Mouse (Mus musculus) layer of hippocampus, adult 9-11 months (tissue): ENCODE measurements around the gene Trmt61a.

Source experiments
- DNase-seq: peaks from one replicate; pipeline ENCODE4 v3.0.0; 2022

Gene Trmt61a

DNA sequence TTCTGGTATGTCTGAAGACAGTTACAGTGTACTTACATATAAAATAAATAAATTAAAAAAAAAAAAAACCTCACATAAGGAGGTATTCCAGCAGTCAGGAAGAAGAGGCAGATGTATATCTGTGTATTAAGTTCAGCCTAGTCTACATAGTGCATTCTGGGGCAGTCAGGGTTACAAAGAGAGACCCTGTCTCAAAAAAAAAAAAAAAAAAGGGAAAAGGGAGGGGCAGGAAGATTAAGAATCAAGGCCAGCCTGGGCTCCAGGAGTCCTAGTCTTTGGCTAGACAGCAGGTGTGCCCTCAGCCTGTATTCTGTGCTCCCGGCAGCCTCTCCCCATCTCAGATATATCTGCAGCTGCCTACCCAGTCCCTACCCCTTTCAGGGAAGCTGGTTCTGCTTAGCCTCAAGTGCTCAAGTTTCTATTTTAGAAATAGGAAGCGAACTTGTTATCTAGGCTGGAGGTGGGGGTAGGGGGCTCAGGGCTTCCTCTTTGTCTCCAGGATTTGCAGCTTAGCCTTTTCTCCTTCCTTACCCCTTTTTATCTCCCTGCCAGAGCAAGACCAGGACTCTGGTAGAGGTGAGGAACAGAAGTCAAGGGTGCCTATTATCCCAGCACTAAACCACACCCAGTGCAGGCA, 2.9 kb upstream of the Trmt61a start:
- DNase-seq: no peak

DNA sequence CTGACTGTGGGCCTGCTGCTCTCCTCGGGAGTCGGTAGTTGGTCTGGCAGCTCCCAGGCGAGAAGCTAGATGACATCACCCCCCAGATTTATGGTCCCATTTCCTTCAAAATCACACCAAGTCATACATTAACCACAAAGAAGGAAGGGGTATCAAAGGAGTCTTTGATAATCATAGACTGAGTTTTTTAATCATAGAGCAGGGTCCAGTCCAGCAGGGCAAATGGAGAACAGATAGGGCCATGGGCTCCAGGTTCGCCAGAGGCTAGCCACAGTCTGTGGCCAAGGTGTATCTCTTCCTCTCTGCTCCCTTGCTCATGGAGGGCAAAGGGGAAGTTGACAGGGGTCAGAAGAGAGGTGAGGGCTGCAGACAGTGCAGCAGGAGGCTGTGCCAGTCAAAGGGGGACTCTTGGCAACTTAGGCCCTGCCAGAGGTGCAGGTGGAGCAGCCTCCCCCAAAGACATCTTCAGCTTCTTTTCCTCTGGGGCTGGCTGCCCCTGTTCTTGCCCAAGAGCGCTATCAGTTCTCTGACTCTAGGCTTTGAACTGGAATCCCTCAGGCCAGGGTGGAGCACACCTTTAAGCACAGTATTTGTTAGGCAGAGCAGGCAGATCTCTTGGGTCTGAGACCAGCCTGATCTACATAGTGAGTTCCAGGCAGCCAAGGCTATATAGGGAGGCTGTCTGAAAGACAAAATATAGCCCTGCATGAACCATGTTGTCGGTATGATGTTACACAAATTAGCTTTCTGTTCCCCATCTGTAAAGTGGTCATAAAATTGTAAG, 1.9 kb upstream of the Trmt61a start:
- no peak for DNase-seq

DNA sequence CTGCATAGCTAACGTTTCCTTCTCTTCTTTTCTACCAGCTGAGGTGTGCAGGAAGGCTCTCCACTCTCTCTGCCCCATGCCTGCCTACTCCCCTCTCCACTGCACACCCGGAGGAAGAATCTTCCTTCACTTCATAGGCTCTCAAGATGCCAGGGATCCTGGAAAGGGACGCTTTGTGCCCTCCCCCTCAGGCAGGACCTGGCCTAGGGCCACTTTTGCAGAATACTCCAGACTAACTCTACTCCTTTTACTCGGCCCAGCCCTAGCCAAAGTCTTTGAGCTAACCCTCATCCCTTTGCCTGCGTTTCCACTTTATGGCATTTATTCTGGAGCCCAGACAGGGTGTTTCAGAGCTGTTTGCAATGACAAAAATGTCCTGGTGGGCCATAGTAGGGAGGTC, 484 bp upstream of the Trmt61a start:
- DNase-seq: no peak

DNA sequence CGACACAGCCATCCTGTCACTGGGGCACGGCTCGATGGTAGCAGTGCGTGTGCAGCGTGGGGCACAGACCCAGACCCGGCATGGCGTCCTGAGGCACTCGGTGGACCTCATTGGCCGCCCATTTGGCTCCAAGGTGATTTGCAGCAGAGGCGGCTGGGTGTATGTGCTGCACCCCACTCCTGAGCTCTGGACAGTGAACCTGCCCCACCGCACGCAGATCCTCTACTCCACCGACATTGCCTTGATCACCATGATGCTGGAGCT, 697 bp downstream of the Trmt61a start:
- DNase-seq: no peak

DNA sequence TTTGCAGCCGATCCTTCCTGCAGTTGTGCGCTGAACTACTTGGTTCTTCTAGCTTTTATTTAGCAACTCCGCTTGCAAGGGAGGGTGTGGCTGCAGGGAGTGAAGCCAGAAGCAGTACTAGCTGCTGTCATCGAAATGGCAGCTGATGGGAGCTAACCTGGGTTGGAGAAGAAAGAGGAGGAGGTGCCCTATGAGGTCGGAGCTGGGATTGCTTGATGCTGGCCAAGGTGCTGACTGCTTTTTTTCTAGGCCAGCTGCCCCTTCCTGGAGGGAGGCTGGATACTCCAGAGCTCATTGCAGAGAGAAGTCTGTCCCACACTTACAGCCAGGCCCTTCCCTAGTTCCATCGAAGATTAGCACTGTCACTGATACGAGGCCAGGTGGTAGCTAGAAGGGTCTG, 1.1 kb downstream of the Trmt61a start:
- DNase-seq: no peak

DNA sequence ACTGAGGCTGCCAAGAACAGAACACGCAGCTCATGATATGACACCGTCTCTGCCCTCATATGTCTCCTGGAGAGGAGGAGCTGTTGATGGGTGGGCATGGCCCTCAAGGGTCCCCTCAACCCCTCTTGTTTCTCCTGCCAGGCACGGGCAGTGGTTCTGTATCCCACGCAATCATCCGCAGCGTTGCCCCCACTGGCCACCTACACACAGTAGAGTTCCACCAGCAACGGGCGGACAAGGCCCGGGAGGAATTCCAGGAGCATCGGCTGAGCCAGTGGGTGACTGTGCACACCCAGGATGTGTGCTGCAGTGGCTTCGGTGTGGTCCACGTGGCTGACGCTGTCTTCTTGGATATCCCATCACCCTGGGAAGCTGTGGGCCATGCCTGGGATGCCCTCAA, 2.8 kb downstream of the Trmt61a start:
- no peak for DNase-seq

DNA sequence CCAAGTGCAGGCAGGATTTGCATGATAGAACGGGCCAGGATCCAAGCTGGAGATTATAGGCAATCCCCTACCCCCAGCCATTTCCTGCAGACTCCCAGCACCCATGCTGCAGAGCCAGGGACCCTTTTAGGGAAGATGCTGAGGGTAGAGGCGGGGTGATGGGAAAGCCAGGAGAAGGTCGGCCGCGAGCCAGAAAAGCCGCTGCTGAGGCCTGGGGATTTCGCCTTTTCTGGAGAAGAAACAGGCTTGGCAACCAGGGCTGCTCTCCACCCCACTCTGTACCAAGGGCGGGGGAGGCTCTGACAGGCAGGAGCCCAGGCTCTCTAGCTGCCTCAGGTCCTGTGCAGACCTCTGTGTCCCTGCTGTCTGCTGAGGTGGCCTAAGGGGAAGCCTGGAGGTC, 3.4 kb downstream of the Trmt61a start:
- DNase-seq: no peak

DNA sequence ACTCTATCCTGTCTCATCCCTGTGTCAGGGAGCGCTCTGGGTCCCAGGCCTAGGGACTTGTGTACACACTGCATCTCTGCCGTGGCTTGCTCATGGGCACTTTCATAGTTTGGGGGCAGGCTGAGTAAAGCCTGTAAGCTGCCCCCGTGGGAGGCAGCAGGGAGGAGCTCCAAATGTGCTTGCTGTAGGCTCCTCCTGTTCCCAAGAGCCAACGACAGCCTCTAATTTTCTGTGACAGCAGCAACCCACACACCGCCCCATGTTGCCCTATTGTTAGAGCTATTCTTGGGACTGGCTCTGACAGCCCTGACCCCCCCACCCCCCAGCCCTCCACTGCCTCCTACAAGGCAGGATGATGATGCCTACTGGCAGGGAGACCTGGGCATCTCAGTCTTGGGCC, 4.1 kb downstream of the Trmt61a start:
- DNase-seq: peak; percentile 77

DNA sequence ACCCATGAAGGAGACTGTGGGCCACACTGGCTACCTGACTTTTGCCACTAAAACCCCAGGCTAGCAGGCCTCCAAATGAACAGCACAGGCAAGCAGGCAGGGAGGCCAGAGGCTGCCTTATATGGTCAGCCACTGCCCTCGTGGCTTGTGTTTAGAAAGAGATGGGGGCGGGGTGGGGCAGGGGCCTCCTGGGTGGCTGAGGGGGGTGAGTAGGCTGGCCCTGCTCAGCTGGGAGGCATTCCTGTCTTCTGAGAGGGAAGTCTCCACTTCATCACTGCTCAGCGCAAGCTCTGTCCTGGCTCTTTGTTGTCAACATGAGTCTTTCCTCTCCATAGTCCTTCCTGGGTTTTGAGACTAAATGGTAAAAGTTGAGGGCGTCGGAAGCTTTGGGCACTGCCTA, 4.9 kb downstream of the Trmt61a start:
- no peak for DNase-seq

DNA sequence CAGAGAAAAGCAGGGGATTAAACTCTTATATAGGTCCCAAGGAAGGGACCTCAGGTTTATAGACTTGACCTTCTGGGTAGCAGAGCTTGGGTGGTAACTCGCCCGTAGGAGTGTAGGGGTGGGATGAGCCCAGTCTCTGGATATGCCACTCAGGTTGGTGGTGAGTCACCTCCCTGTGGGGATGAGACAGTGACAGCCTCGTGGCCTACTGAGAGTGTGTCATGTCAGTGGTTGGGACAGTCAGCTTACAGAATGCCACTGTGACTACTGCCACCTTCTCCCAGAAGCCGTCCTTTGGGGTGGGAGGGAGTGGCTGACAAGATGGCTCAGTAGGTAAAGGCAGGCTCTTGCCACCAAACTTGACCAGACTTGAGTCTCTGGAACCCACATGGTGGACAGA, 8.5 kb downstream of the Trmt61a start:
- no peak for DNase-seq

DNA sequence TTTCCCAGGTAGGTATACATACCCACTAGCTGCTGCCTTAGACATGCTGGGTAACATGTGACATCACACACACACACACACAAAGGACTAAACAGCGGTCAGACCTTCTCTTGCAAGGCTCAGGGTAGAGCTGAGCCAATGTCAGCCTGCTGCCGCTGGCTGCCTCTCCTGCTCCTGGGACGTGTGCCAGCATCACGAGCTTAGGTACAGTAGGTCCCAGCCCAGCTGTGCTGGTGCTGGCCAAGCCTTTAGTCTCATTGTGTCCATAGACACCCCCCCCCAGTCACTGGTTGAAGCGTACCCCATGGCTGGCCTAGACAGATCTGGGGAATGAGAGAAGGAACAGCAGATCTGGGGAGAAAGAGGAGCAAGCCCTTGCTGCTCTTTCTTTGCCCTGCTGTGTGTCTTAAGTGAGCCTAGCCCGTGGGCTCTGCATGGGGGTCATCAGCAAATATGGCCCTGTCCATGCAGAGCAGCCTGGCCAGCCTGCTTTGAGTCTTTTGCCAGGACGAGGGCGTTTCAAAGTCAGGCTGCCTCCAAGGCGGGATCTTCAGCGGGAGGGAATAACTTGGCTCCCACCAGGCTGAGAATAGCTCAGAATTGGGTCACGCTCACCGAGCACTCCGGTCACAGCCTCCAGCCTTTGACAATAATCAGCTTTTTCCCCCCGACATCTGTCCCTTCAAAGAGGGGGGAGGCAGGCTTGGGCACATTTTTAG, 9.6 kb downstream of the Trmt61a start:
- DNase-seq: peak; percentile 84

DNA sequence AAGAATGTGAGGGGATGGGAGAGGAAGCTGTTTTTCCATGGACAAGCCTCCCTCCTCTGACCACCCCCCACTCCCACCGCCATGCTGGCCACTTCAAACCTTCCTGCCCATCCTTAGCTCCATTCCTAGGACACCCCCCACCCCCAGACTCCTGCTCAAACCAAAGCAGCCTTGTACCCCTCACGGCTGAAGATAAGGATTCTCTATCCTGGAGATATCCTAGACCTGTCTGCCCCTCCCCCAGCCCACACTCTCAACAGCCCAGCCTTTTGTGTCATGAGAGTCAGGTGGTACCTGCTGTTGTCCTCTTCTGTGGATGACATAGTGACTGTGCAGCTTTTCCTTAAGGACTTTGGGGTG, 10.1 kb downstream of the Trmt61a start:
- DNase-seq: no peak

DNA sequence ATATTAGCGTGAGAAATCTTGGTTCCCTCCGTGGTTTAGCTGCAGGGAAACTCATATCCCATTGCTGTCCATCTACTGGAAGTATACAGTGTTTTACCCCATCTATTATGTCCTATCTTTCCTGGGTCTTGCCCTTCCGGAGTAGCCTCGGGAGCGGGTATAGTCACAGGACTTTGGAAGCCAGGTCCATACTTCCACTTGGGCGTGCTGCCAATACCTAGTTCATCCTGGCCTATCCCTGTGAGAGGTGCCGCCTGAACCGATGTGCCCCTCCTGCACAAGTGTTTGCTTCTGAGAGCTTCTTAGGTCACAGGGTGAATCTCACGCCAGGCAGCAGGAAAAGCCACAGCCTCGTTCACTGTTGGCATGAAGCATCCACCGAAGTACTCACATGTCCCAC, 11.5 kb downstream of the Trmt61a start:
- no peak for DNase-seq

DNA sequence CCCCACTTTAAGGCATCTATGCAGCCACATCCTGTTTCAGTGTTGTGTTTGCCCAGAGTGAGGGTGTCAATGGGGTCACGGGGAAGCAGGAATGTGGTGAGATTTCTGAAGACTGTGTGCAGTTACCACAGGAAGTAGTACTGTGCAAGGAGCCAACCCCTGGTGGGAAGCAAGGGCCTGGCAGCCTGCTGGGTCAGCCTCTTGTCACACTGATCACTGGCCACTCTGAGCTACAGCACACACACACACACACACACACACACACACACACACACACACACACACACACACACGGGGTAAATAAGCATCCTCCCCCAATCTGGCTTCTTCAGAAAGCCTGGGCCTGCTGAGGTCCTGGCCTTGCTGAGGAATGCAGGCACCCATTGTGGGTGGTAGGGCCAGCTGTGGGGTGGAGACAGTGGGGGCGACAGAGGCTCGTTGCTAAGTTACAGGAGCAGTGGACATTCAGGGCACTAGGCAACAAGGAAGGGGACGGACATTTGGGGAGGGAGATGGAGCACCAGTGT, 13.5 kb downstream of the Trmt61a start:
- DNase-seq: peak; percentile 72

DNA sequence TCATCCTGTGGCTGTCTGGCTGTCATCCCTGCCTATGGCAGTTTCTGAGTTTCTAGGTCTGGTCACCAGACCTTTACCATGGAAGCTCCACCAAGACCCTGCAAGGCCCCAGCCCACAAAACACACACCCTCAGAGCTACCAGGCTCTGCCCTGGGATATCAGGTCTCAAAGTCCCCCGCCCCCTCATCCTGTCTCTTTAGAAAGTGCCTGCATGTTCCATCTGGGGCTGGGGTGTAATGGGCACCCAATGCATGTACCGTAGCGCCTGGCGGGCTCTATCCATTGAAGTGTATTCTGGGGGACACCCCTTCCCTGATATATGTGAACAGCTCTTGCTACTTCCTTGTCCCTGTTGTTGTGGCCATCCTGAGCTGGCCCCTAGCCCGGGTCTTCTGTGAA, 15.0 kb downstream of the Trmt61a start:
- no peak for DNase-seq

DNA sequence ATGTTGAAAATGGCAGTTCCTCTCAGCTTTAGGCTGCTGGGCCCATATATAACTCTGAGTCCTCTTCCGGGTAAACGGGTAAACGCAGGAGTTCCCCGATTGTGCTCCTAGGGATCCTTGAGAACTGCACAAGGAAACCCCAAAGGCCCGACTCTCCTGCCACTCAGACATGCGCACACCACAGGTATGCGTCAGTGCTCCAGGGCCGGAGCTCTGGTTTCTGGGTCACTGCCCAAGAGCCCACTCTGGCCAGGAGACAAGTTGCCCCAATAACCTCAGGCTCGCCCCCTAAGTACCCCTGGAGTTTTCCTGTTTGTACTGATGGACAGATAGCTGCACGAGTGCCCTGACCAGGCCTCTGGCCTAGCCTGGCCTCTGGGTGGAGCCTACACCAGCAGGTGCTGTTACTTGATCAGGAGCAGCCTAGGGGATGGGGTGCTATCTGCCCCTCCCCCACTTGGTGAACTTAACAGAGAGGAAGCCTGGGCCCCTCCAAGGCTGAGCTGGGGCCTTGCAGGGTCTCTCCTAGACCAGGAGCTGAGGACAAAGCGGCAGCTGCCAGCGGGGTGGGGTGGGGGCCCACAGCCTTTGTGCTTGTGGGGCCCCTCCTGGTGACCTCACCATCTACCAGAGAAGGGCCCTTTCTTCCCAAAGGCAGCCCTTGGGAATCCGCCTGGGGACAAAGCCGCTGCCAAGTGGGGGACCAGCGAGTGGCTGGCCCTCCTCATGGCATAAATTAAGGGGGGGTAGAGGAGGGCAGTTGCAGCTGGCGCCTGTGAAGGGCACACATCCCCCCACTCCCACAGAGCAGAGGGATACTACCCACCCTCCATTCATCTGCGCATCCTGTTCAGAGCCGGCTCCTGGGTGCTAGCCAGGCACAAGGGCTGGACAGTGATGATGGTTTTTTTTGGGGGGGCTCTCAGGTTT, 15.7 kb downstream of the Trmt61a start:
- peak; percentile 94 for DNase-seq

DNA sequence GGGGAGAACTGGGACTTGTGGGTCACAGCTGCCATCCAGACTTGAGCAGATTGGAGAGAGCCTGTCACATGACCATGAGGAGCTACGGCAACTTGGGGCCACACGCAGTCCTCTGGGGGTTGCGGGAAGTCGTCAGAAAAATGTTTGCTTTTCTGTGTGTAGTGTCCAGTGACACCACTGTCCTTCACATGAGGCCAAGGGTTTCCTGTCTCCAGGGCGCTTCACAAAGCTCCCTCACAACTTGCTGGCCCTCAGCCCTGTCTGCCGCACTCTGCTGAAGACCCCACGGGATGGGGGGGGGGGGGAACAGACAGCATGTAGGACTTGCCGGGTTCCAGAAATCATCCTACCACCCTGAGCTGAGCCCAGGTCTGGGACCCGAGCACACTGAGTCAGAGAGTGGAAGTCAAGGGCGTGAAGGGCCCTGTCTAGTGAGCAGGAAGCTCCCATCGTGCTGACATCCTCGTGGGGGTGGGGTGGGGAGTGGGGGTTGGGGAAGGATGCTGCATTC, 16.4 kb downstream of the Trmt61a start:
- no peak for DNase-seq

DNA sequence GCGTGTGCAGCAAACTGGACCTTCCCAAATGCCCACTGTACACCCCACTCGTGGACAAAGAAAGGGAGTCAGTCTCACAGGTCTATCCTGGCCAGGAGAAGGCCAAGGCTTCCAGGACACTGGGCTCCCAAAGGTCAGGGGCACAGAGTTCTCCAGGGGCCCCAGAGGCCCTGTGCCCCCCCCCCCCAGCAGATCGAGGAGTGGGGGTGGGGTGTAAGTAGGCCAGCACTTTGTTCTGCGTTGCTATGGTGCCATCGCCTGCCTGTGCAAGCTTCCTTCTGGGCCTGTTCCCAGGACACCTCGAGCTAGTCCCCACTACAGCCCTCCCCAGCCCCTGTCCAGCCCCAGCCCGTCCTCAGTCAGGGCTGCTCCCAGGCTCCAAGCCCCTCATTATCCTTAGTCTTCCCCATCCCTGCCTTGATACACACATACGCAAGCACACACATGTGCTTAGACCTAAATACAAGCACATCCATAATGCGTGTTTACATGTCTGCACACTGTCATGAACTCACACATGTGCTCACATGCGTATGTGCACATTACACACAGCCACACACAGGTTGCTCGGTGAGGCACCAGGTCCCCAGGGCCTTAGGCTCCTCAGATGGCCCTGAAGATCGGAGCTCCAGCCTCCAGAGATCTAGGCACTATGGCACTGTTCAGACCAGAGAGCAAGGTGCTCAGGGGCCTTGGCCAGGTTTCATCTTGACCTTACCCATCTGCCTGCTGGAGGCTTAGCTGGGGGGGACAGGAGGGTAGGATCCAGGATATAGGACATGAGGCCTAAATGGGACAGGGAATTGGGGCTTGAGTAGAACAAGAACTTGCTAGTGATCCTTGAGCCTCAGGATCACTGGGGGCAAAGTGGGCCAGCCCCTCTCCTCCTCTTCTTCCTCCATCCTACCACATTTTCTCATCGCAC, 17.2 kb downstream of the Trmt61a start:
- peak; percentile 73 for DNase-seq

DNA sequence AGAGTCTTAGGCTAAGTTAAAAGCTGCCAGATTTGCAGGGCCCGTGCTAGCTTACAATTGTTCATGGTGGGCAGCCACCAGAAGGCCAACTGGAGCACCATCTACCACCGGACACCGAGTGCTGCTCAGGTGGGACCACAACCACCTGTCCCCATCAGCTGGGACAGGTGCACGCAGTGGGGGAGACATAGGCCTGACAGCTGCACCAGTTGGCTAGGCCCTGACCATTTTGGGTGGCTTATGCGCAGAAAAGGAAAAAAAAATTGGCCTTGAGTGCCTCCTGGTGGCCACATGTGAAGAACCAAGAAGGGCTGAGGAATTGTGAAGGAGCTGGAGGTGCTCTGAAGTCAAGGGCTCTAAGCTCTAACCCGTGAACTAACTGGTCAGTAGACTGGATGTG, 18.3 kb downstream of the Trmt61a start:
- no peak for DNase-seq

DNA sequence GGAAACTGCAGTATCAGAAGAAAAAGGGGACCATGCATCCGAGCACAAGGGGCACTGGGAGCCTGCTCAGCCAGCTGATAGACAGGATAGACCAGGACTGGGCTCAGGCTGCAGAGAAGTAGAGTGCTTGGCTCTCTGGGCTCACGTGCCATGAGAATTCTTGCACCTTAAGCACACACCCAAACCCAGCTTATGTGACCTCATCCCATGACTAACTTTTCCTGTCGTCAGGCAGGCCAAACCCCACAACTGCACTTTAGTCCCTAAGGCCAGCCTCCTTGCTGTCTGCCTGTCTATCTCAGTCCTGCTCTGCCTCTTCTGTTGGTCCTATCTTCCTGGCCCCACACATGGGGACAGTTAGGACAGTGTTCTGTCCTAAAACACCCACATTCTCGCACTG, 19.8 kb downstream of the Trmt61a start:
- no peak for DNase-seq

DNA sequence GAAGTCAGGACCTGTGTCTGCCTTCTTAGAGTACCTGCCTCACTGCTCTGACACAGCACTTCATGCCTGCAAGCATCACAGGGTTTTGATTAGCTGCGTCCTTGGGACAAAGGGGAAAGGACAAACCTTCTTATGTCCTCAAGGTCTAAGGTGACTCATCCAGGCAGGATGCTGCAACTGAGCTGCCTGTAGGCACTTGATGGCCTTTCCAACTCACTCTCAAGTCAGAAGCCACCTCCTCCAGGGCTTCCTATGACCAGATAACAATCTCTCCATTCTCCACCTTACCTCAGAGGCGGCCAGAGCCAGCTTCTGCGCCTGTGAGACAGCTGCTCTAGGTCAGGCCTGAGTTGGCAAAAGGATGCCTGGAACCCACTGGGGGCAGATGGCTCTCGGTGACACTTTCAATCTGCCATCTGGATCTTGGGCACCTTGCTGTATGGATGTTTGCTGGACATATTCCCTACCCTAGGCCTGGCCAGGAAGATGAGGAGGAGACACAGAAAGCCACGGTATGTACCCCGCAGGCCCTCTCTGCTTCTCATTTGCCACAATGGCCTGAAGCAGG, 20.5 kb downstream of the Trmt61a start:
- no peak for DNase-seq
